Mouse (Mus musculus): ENCODE measurements around the gene Dnase1l2. TPM values are rescaled to one million over a fixed set of nuclear protein-coding genes. Genes with fewer than 3 reads are reported as not detected.

The Dnase1l2 gene
- polyA plus RNA-seq, 1 experiment = 18.2 TPM

DNA sequence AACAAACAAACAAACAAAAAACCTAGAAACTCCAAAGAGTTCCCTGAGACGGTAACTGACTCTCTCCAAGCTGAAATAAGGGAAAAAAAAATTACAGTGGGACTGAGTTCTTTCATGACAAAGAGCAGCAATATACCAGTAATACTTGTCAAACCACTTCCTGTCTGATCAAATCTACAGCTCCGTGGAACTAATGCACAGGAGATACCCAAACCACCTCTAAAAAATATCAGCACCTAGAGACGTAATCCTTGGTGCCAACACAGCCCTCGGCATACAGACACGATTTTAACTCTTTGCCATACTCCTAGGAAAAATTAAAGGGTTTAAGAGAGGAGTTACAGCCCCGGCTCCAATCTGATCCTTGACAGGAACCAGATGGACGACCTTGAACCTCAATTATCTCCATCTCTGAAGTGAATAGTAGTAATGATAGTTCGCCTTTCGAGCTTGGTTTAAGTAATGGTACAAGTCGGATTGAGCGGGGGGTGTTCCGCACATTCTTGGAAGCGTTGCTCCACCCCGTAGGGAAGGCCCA lies 11.4 kb upstream of the Dnase1l2 start:
- WGBS = under 1% methylated on average over 14 of the region's 14 CpGs
- TF ChIP-seq POLR2A (IDR thresholded peaks at IDR 0.05; ENCODE audit: control insufficient read depth, extremely low read depth, insufficient read depth, low read length, poor library complexity) (no peak), CTCF (IDR thresholded peaks at IDR 0.05; ENCODE audit: borderline replicate concordance, control insufficient read depth, extremely low read depth, insufficient read depth, low read length, poor library complexity) (no peak)
- H3K27ac ChIP-seq (ENCODE audit: control insufficient read depth, insufficient read depth, low read length) = peak overlapping the region; percentile 61
- no peaks in the 10 kb centered on the region for H3K27me3 ChIP-seq (ENCODE audit: control insufficient read depth, insufficient read depth, low read length)
- H3K4me1 ChIP-seq (replicated peaks; ENCODE audit: control insufficient read depth, insufficient read depth, low read length) = peaks cover 2% of the 10 kb centered on the region; the same call in 1 of the 2 replicates
- H3K4me3 ChIP-seq (ENCODE audit: control insufficient read depth, insufficient read depth, low read length) = peak overlapping the region; percentile 73
- no peak for DNase-seq
- H3K36me3 ChIP-seq (ENCODE audit: control insufficient read depth, insufficient read depth, low read length) = peaks cover 11% of the 10 kb centered on the region

DNA sequence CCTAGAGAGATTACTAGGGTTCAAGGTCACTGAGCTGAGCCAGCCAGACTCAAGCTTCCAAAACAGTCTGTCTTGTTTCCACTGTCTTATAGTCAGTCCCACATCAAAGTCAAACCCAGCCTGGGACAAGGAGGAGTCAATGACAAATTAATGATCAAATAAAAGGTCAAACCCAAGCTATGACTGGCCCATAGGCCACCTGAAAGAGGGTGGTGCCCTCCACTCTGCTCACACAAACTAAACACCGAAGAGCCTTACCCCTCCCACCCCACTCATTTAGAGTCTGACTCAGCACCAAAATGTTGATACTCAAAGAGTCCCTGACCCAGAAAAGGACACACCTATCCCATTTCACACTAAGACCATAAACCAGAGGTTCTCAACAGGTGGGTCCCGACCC lies 10.5 kb upstream of the Dnase1l2 start:
- Histone ChIP-seq H3K27ac (ENCODE audit: control insufficient read depth, insufficient read depth, low read length) (no peak overlapping the region), H3K27me3 (ENCODE audit: control insufficient read depth, insufficient read depth, low read length) (no peaks in the 10 kb centered on the region), H3K36me3 (ENCODE audit: control insufficient read depth, insufficient read depth, low read length) (peaks cover 20% of the 10 kb centered on the region), H3K4me1 (replicated peaks; ENCODE audit: control insufficient read depth, insufficient read depth, low read length) (peaks cover 2% of the 10 kb centered on the region; the same call in 1 of the 2 replicates), H3K4me3 (ENCODE audit: control insufficient read depth, insufficient read depth, low read length) (no peak overlapping the region)
- WGBS = 79% methylated on average over 2 of the region's 2 CpGs
- TF ChIP-seq CTCF (IDR thresholded peaks at IDR 0.05; ENCODE audit: borderline replicate concordance, control insufficient read depth, extremely low read depth, insufficient read depth, low read length, poor library complexity) = no peak
- no peak for TF ChIP-seq POLR2A (IDR thresholded peaks at IDR 0.05; ENCODE audit: control insufficient read depth, extremely low read depth, insufficient read depth, low read length, poor library complexity)
- no peak for DNase-seq

DNA sequence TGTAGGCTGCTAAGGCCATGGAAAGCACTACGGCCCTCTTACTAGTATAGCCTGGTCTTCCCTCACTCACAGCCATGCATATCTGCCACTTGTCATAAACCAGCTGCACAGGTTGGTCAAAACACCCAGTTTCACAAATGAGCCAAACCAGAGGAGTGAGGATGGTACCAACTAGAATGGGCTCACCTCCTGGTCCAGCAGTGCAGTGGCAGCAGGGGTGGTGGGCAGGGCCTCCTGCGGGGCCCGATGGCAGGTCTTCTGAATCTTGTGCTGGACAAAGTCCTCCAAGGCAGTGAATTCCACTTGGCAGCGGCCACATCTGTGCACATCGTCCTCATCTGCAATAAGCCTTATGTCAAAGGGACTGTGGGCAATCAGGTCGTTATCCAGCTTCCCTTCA lies 8.3 kb upstream of the Dnase1l2 start:
- Histone ChIP-seq H3K27ac (ENCODE audit: control insufficient read depth, insufficient read depth, low read length) (no peak overlapping the region), H3K4me3 (ENCODE audit: control insufficient read depth, insufficient read depth, low read length) (no peak overlapping the region), H3K36me3 (ENCODE audit: control insufficient read depth, insufficient read depth, low read length) (peaks cover 42% of the 10 kb centered on the region), H3K27me3 (ENCODE audit: control insufficient read depth, insufficient read depth, low read length) (no peaks in the 10 kb centered on the region), H3K4me1 (replicated peaks; ENCODE audit: control insufficient read depth, insufficient read depth, low read length) (peaks cover 2% of the 10 kb centered on the region; the same call in 1 of the 2 replicates)
- TF ChIP-seq POLR2A (IDR thresholded peaks at IDR 0.05; ENCODE audit: control insufficient read depth, extremely low read depth, insufficient read depth, low read length, poor library complexity) = no peak
- no peak for TF ChIP-seq CTCF (IDR thresholded peaks at IDR 0.05; ENCODE audit: borderline replicate concordance, control insufficient read depth, extremely low read depth, insufficient read depth, low read length, poor library complexity)
- WGBS = 97% methylated on average over 6 of the region's 6 CpGs
- no peak for DNase-seq

DNA sequence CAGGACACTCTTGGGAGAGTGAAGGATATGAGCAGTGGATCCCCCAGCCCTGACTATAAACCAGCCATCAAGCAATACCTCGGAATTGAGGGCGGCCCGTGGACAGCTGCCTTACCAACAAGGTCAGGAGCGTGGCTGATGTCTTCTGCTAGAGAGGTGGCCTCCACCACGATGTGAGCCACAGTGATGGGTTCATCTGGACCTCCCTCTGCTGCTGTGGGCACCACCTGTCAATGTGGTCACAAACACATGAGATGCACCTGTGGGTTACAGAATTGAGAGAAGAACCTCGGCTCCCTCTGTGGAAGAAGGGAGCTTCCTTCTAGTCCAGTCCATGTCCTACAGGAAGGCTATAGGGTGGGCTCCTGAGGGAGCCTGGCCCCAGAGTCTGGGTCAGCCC lies 6.6 kb upstream of the Dnase1l2 start:
- Histone ChIP-seq H3K27ac (ENCODE audit: control insufficient read depth, insufficient read depth, low read length) (no peak overlapping the region), H3K4me3 (ENCODE audit: control insufficient read depth, insufficient read depth, low read length) (no peak overlapping the region), H3K27me3 (ENCODE audit: control insufficient read depth, insufficient read depth, low read length) (no peaks in the 10 kb centered on the region), H3K36me3 (ENCODE audit: control insufficient read depth, insufficient read depth, low read length) (peaks cover 59% of the 10 kb centered on the region), H3K4me1 (replicated peaks; ENCODE audit: control insufficient read depth, insufficient read depth, low read length) (peaks cover 2% of the 10 kb centered on the region; the same call in 1 of the 2 replicates)
- DNase-seq = no peak
- TF ChIP-seq POLR2A (IDR thresholded peaks at IDR 0.05; ENCODE audit: control insufficient read depth, extremely low read depth, insufficient read depth, low read length, poor library complexity) = no peak
- TF ChIP-seq CTCF (IDR thresholded peaks at IDR 0.05; ENCODE audit: borderline replicate concordance, control insufficient read depth, extremely low read depth, insufficient read depth, low read length, poor library complexity) = no peak
- whole genome bisulfite sequencing = 64% methylated on average over 6 of the region's 6 CpGs

DNA sequence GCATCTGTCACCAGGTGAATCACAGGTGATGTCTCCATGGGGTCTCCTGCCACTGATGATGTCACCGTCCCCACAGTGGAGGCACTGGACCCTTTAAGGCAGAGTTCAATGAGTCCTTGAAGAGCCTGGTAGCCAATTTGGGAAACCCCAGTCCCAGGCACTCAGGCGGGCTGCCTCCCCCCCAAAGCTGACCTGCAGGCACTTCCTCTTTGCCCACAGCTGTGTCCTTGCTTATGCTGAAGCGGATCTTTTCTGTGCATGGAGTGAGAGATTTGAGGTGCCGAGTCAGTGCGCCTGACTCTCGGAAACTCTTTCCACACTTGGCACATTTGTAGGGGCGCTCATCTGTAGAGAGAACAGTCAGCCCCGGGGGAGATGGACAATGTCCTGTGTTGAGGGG lies 3.7 kb upstream of the Dnase1l2 start:
- Histone ChIP-seq H3K27me3 (ENCODE audit: control insufficient read depth, insufficient read depth, low read length) (no peaks in the 10 kb centered on the region), H3K4me1 (replicated peaks; ENCODE audit: control insufficient read depth, insufficient read depth, low read length) (no peaks in the 10 kb centered on the region), H3K27ac (ENCODE audit: control insufficient read depth, insufficient read depth, low read length) (no peak overlapping the region), H3K4me3 (ENCODE audit: control insufficient read depth, insufficient read depth, low read length) (no peak overlapping the region), H3K36me3 (ENCODE audit: control insufficient read depth, insufficient read depth, low read length) (peaks cover 66% of the 10 kb centered on the region)
- 93% methylated on average over 8 of the region's 8 CpGs for WGBS
- TF ChIP-seq POLR2A (IDR thresholded peaks at IDR 0.05; ENCODE audit: control insufficient read depth, extremely low read depth, insufficient read depth, low read length, poor library complexity) = no peak
- no peak for TF ChIP-seq CTCF (IDR thresholded peaks at IDR 0.05; ENCODE audit: borderline replicate concordance, control insufficient read depth, extremely low read depth, insufficient read depth, low read length, poor library complexity)
- DNase-seq = no peak

DNA sequence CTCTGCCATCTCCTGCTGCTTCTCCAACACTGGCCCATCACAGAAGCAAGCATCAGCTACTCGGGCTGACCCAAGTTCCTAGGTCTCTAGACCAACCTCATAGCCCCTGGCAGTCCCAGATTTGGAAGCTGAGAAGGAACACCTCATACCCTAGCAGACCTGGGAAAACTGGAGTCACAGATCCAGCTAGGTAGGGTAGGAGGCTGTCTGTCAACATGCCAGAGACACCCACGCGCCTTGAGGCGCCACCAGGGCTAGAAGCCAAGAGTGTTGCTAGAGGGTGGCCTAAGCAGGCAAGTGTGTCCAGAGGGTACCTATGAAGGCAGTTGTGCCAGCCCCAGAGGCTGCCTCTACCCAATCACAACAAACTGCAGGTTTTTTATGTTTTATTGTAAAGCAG lies 504 bp upstream of the Dnase1l2 start:
- DNase-seq = no peak
- no peak overlapping the region for H3K27ac ChIP-seq (ENCODE audit: control insufficient read depth, insufficient read depth, low read length)
- 95% methylated on average over 4 of the region's 4 CpGs for WGBS
- no peak overlapping the region for H3K4me3 ChIP-seq (ENCODE audit: control insufficient read depth, insufficient read depth, low read length)
- H3K4me1 ChIP-seq (replicated peaks; ENCODE audit: control insufficient read depth, insufficient read depth, low read length) = no peaks in the 10 kb centered on the region
- H3K36me3 ChIP-seq (ENCODE audit: control insufficient read depth, insufficient read depth, low read length) = peaks cover 50% of the 10 kb centered on the region
- no peak for TF ChIP-seq CTCF (IDR thresholded peaks at IDR 0.05; ENCODE audit: borderline replicate concordance, control insufficient read depth, extremely low read depth, insufficient read depth, low read length, poor library complexity)
- no peaks in the 10 kb centered on the region for H3K27me3 ChIP-seq (ENCODE audit: control insufficient read depth, insufficient read depth, low read length)

DNA sequence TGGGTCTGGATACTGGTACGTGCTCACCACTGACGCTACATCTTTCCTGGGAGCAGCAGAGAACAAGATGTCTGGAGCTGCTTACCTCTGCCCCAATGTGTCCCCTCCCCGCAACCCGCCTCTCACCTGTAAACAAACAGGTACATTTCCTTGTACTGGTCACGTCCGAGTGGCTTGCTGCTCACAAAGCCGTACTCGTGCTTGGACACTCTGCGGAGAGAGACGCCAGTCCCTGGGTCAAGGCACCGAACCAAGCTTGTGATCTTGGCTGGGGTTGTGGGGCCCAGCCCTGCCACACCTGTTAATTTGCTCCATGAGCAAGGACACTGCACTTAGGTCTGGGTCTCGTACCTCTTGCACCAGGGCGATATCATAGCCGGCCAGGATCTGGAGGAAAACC lies 798 bp downstream of the Dnase1l2 start:
- DNase-seq = no peak
- H3K36me3 ChIP-seq (ENCODE audit: control insufficient read depth, insufficient read depth, low read length) = peaks cover 37% of the 10 kb centered on the region
- H3K27me3 ChIP-seq (ENCODE audit: control insufficient read depth, insufficient read depth, low read length) = no peaks in the 10 kb centered on the region
- H3K4me1 ChIP-seq (replicated peaks; ENCODE audit: control insufficient read depth, insufficient read depth, low read length) = no peaks in the 10 kb centered on the region
- 94% methylated on average over 14 of the region's 14 CpGs for WGBS
- TF ChIP-seq CTCF (IDR thresholded peaks at IDR 0.05; ENCODE audit: borderline replicate concordance, control insufficient read depth, extremely low read depth, insufficient read depth, low read length, poor library complexity) (no peak), POLR2A (IDR thresholded peaks at IDR 0.05; ENCODE audit: control insufficient read depth, extremely low read depth, insufficient read depth, low read length, poor library complexity) (no peak)
- H3K27ac ChIP-seq (ENCODE audit: control insufficient read depth, insufficient read depth, low read length) = no peak overlapping the region
- H3K4me3 ChIP-seq (ENCODE audit: control insufficient read depth, insufficient read depth, low read length) = no peak overlapping the region
